Mouse (Mus musculus) limb, embryonic 12.5 days (tissue): ENCODE results near the gene Kcmf1. TPM values are rescaled to one million over a fixed set of nuclear protein-coding genes. Genes with fewer than 3 reads are reported as not detected.
"Not testable (repeated sequence)": the region's sequence is repeated elsewhere in the genome, so short reads cannot be mapped to it uniquely, and the experiment has no call there.

Experiments
- ATAC-seq: fragments of 200-750 bp; cut with Nextera tagmentation; 2 replicates; pipeline ENCODE4 v1.8.0; 2017; ENCODE audit warnings: low read depth, moderate TSS enrichment; ENCODE audit not compliant: insufficient number of reproducible peaks, insufficient read depth, low FRiP score, low TSS enrichment
- H3K27ac ChIP-seq: fragments of 300-500 bp; sonication (generic); 2 replicates; pipeline ENCODE4 v1.5.1; 2016; ENCODE audit warnings: mild to moderate bottlenecking, moderate library complexity
- H3K27me3 ChIP-seq: fragments of 300-500 bp; sonication (generic); 2 replicates; pipeline ENCODE4 v1.6.1; 2016; ENCODE audit warnings: mild to moderate bottlenecking, moderate library complexity
- H3K36me3 ChIP-seq: fragments of 300-500 bp; sonication (generic); 2 replicates; pipeline ENCODE4 v1.6.1; 2016; ENCODE audit warnings: mild to moderate bottlenecking, moderate library complexity
- H3K4me1 ChIP-seq: fragments of 300-500 bp; sonication (generic); replicated peaks from 2 replicates; pipeline ENCODE4 v1.6.1; 2016
- H3K4me2 ChIP-seq: fragments of 300-500 bp; sonication (generic); 2 replicates; pipeline ENCODE4 v1.6.1; 2016; ENCODE audit warnings: mild to moderate bottlenecking, moderate library complexity
- H3K4me3 ChIP-seq: fragments of 300-500 bp; sonication (generic); replicated peaks from 2 replicates; pipeline ENCODE4 v1.5.1; 2016; ENCODE audit warnings: mild to moderate bottlenecking
- H3K9ac ChIP-seq: fragments of 300-500 bp; sonication (generic); replicated peaks from 2 replicates; pipeline ENCODE4 v1.6.1; 2016; ENCODE audit warnings: mild to moderate bottlenecking, moderate library complexity
- H3K9me3 ChIP-seq: fragments of 300-500 bp; sonication (generic); 2 replicates; pipeline ENCODE4 v1.6.1; 2016; ENCODE audit warnings: mild to moderate bottlenecking, moderate library complexity
- WGBS: fragments of 180-500 bp; shearing (Covaris S2); methylation state at CpG from one replicate; pipeline ENCODE4 v1.1.7; 2016; 5-methylcytosine and 5-hydroxymethylcytosine counted together
- polyA plus RNA-seq: library from polyadenylated mRNA; unstranded; fragments of >200 nt; fragmentation: Nextera tagmentation; extraction: Ambion mirVana; gene quantifications from 2 replicates; pipeline ENCODE4 v1.2.1, GENCODE M21; 2016

Kcmf1 gene
- polyA plus RNA-seq, 1 experiment from 2014 or later = 55.1 TPM

- Histone ChIP-seq H3K36me3 (no peaks in the 10 kb centered on the region), H3K9ac (no peak overlapping the region), H3K4me1 (no peaks in the 10 kb centered on the region; the same call in 1 of the 2 replicates), H3K4me2 (no peak overlapping the region), H3K9me3 (no peaks in the 10 kb centered on the region), H3K4me3 (no peak overlapping the region), H3K27me3 (no peaks in the 10 kb centered on the region), H3K27ac (no peak overlapping the region)
- WGBS = 93% methylated on average over 6 of the region's 6 CpGs
- ATAC-seq = no peak
Measured at GRCm38 (mm10) chr6:72876629-72877028, 23.1 kb downstream of the Kcmf1 start.

GRCm38 (mm10) chr6:72873338-72873737 lies 26.4 kb downstream of the Kcmf1 start:
- peaks cover 13% of the 10 kb centered on the region; the same call in 1 of the 2 replicates for H3K4me1 ChIP-seq
- 90% methylated on average over 3 of the region's 3 CpGs for WGBS
- no peak for ATAC-seq
- no peak overlapping the region for H3K27ac ChIP-seq
- H3K9ac ChIP-seq = no peak overlapping the region
- H3K27me3 ChIP-seq = no peaks in the 10 kb centered on the region
- no peak overlapping the region for H3K4me3 ChIP-seq
- H3K4me2 ChIP-seq = no peak overlapping the region
- no peaks in the 10 kb centered on the region for H3K36me3 ChIP-seq
- H3K9me3 ChIP-seq = no peaks in the 10 kb centered on the region

- Histone ChIP-seq H3K4me3 (no peak overlapping the region), H3K9me3 (no peaks in the 10 kb centered on the region), H3K27me3 (no peaks in the 10 kb centered on the region), H3K9ac (no peak overlapping the region), H3K36me3 (no peaks in the 10 kb centered on the region), H3K4me1 (peaks cover 13% of the 10 kb centered on the region; the same call in 1 of the 2 replicates), H3K4me2 (no peak overlapping the region), H3K27ac (no peak overlapping the region)
- no peak for ATAC-seq
- WGBS = 98% methylated on average over 1 of the region's 1 CpGs
Measured at GRCm38 (mm10) chr6:72872276-72872675, 27.5 kb downstream of the Kcmf1 start.

GRCm38 (mm10) chr6:72869601-72870000 lies 30.2 kb downstream of the Kcmf1 start:
- Histone ChIP-seq H3K9ac (no peak overlapping the region), H3K27ac (no peak overlapping the region), H3K27me3 (no peaks in the 10 kb centered on the region), H3K4me1 (peaks cover 13% of the 10 kb centered on the region; the same call in 1 of the 2 replicates), H3K36me3 (no peaks in the 10 kb centered on the region), H3K9me3 (no peaks in the 10 kb centered on the region), H3K4me3 (no peak overlapping the region), H3K4me2 (no peak overlapping the region)
- WGBS = 61% methylated on average over 8 of the region's 8 CpGs
- no peak for ATAC-seq

GRCm38 (mm10) chr6:72868688-72869087 lies 31.1 kb downstream of the Kcmf1 start:
- Histone ChIP-seq H3K4me3 (no peak overlapping the region), H3K36me3 (peaks cover 3% of the 10 kb centered on the region; the same call in 1 of the 2 replicates), H3K4me2 (no peak overlapping the region), H3K27me3 (no peaks in the 10 kb centered on the region), H3K27ac (no peak overlapping the region), H3K4me1 (peaks cover 13% of the 10 kb centered on the region; the same call in 1 of the 2 replicates), H3K9me3 (no peaks in the 10 kb centered on the region; the same call in 1 of the 2 replicates), H3K9ac (no peak overlapping the region)
- 88% methylated on average over 5 of the region's 5 CpGs for WGBS
- ATAC-seq = no peak

GRCm38 (mm10) chr6:72867746-72868145 lies 32.0 kb downstream of the Kcmf1 start:
- Histone ChIP-seq H3K9ac (no peak overlapping the region), H3K9me3 (no peaks in the 10 kb centered on the region; the same call in 1 of the 2 replicates), H3K27me3 (no peaks in the 10 kb centered on the region), H3K4me3 (no peak overlapping the region), H3K27ac (no peak overlapping the region), H3K4me2 (no peak overlapping the region), H3K4me1 (peaks cover 13% of the 10 kb centered on the region; the same call in 1 of the 2 replicates), H3K36me3 (peaks cover 6% of the 10 kb centered on the region; the same call in 1 of the 2 replicates)
- no peak for ATAC-seq
- WGBS = 93% methylated on average over 1 of the region's 1 CpGs

GRCm38 (mm10) chr6:72866232-72866631 lies 33.5 kb downstream of the Kcmf1 start:
- no peak overlapping the region for H3K4me2 ChIP-seq
- no peak for ATAC-seq
- H3K4me3 ChIP-seq = no peak overlapping the region
- no peak overlapping the region for H3K9ac ChIP-seq
- no peaks in the 10 kb centered on the region for H3K27me3 ChIP-seq
- H3K9me3 ChIP-seq = no peaks in the 10 kb centered on the region; the same call in 1 of the 2 replicates
- H3K4me1 ChIP-seq = peaks cover 11% of the 10 kb centered on the region; the same call in 1 of the 2 replicates
- H3K36me3 ChIP-seq = peaks cover 8% of the 10 kb centered on the region; the same call in 1 of the 2 replicates
- no peak overlapping the region for H3K27ac ChIP-seq
- 96% methylated on average over 2 of the region's 2 CpGs for WGBS

GRCm38 (mm10) chr6:72862686-72863085 lies 37.1 kb downstream of the Kcmf1 start:
- H3K4me2 ChIP-seq, H3K9me3 ChIP-seq, H3K4me3 ChIP-seq, H3K27ac ChIP-seq, H3K9ac ChIP-seq, ATAC-seq, H3K4me1 ChIP-seq, H3K27me3 ChIP-seq: not testable (repeated sequence)
- WGBS = 94% methylated on average over 5 of the region's 5 CpGs
- peaks cover 27% of the 10 kb centered on the region for H3K36me3 ChIP-seq

GRCm38 (mm10) chr6:72854256-72854655 lies 45.5 kb downstream of the Kcmf1 start:
- no peaks in the 10 kb centered on the region for H3K4me1 ChIP-seq
- no peak for ATAC-seq
- H3K4me2 ChIP-seq = no peak overlapping the region
- no peak overlapping the region for H3K4me3 ChIP-seq
- H3K27ac ChIP-seq = no peak overlapping the region
- H3K9me3 ChIP-seq = no peaks in the 10 kb centered on the region
- 91% methylated on average over 5 of the region's 5 CpGs for WGBS
- peaks cover 96% of the 10 kb centered on the region for H3K36me3 ChIP-seq
- no peak overlapping the region for H3K9ac ChIP-seq
- H3K27me3 ChIP-seq = no peaks in the 10 kb centered on the region

- 79% methylated on average over 4 of the region's 4 CpGs for WGBS
- no peak overlapping the region for H3K27ac ChIP-seq
- H3K4me3 ChIP-seq = no peak overlapping the region
- no peak overlapping the region for H3K9ac ChIP-seq
- no peaks in the 10 kb centered on the region for H3K9me3 ChIP-seq
- no peak overlapping the region for H3K4me2 ChIP-seq
- no peaks in the 10 kb centered on the region for H3K27me3 ChIP-seq
- H3K4me1 ChIP-seq = no peaks in the 10 kb centered on the region
- no peak for ATAC-seq
- H3K36me3 ChIP-seq = peaks cover 96% of the 10 kb centered on the region
Measured at GRCm38 (mm10) chr6:72852180-72852579, 47.6 kb downstream of the Kcmf1 start.

- Histone ChIP-seq H3K36me3 (peaks cover 96% of the 10 kb centered on the region), H3K27me3 (no peaks in the 10 kb centered on the region), H3K4me2 (no peak overlapping the region), H3K9ac (no peak overlapping the region), H3K4me3 (no peak overlapping the region), H3K4me1 (no peaks in the 10 kb centered on the region), H3K9me3 (no peaks in the 10 kb centered on the region), H3K27ac (no peak overlapping the region)
- WGBS = 84% methylated on average over 5 of the region's 5 CpGs
- no peak for ATAC-seq
Measured at GRCm38 (mm10) chr6:72851633-72852032, 48.1 kb downstream of the Kcmf1 start.

GRCm38 (mm10) chr6:72841986-72842502 lies 57.7 kb downstream of the Kcmf1 start:
- H3K4me1 ChIP-seq = no peaks in the 10 kb centered on the region
- ATAC-seq = no peak
- no peaks in the 10 kb centered on the region for H3K27me3 ChIP-seq
- peaks cover 73% of the 10 kb centered on the region for H3K36me3 ChIP-seq
- H3K27ac ChIP-seq = no peak overlapping the region
- H3K9me3 ChIP-seq = no peaks in the 10 kb centered on the region
- 88% methylated on average over 7 of the region's 7 CpGs for WGBS
- no peak overlapping the region for H3K4me3 ChIP-seq
- no peak overlapping the region for H3K4me2 ChIP-seq
- no peak overlapping the region for H3K9ac ChIP-seq
